Mouse (Mus musculus): ENCODE measurements around the gene Sec14l1.

Sec14l1 gene

GRCm38 (mm10) chr11:117131450-117131849, 16.5 kb downstream of the Sec14l1 start:
- DNase-seq: no peak

- DNase-seq: peak; percentile 45
Observed at GRCm38 (mm10) chr11:117134776-117135387, 19.9 kb downstream of the Sec14l1 start.

- peak; percentile 61 for DNase-seq
Observed at GRCm38 (mm10) chr11:117135457-117136290, 20.7 kb downstream of the Sec14l1 start.

GRCm38 (mm10) chr11:117136880-117137279, 21.9 kb downstream of the Sec14l1 start:
- DNase-seq: no peak

- DNase-seq: no peak
Observed at GRCm38 (mm10) chr11:117138213-117138761, 23.3 kb downstream of the Sec14l1 start.

GRCm38 (mm10) chr11:117138795-117139463, 24.0 kb downstream of the Sec14l1 start:
- no peak for DNase-seq

GRCm38 (mm10) chr11:117141376-117142001, 26.5 kb downstream of the Sec14l1 start:
- DNase-seq: no peak

- peak; percentile 66 for DNase-seq
Observed at GRCm38 (mm10) chr11:117142507-117142906, 27.5 kb downstream of the Sec14l1 start.

GRCm38 (mm10) chr11:117145451-117146117, 30.6 kb downstream of the Sec14l1 start:
- DNase-seq: no peak

- no peak for DNase-seq
Observed at GRCm38 (mm10) chr11:117146118-117146506, 31.1 kb downstream of the Sec14l1 start.

GRCm38 (mm10) chr11:117146776-117147536, 32.0 kb downstream of the Sec14l1 start:
- DNase-seq: peak; percentile 67

- no peak for DNase-seq
Observed at GRCm38 (mm10) chr11:117148893-117149685, 34.1 kb downstream of the Sec14l1 start.

- no peak for DNase-seq
Observed at GRCm38 (mm10) chr11:117150467-117150966, 35.5 kb downstream of the Sec14l1 start.

GRCm38 (mm10) chr11:117151461-117151860, 36.5 kb downstream of the Sec14l1 start:
- DNase-seq: no peak

- no peak for DNase-seq
Observed at GRCm38 (mm10) chr11:117152541-117152940, 37.6 kb downstream of the Sec14l1 start.

- no peak for DNase-seq
Observed at GRCm38 (mm10) chr11:117153553-117153952, 38.6 kb downstream of the Sec14l1 start.

- peak; percentile 38 for DNase-seq
Observed at GRCm38 (mm10) chr11:117154088-117154815, 39.3 kb downstream of the Sec14l1 start.

- no peak for DNase-seq
Observed at GRCm38 (mm10) chr11:117156725-117157124, 41.8 kb downstream of the Sec14l1 start.

- DNase-seq: peak; percentile 71
Observed at GRCm38 (mm10) chr11:117158343-117158742, 43.4 kb downstream of the Sec14l1 start.
